Mouse (Mus musculus): ENCODE results near the gene S100a16. TPM values are rescaled to one million over a fixed set of nuclear protein-coding genes. Genes with fewer than 3 reads are reported as not detected.

Gene S100a16
- total and polyA plus RNA-seq, 2 experiments from 2014 or later: 87.0 to 103 TPM

DNA sequence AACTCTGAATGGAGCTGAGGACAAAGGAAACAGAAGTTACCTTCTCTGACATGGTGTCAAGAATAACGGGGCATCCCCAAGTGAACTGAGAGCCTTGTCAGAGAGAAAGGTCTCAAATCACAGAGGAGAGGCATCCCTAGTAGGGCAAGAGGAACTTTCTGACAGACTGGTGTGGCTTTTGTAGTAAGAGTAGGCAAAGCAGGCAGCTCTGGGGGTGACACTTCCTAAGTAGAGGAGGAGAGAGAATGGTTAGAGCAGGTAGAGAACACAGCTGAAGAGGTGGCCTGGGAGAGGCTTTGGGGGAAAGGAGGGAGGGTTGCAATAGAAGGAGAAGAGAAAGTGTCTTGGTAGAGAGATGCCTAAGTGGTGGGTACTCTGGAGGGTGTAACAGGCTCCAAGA lies 1.6 kb upstream of the S100a16 start:
- no peak overlapping the region for H3K4me3 ChIP-seq (ENCODE audit: low read length)
- no peak overlapping the region for H3K4me2 ChIP-seq (ENCODE audit: low read depth, low read length)
- DNase-seq (ENCODE audit: low spot score): no peak
- no peaks in the 10 kb centered on the region for H3K27me3 ChIP-seq (ENCODE audit: insufficient read depth, low read length)
- 65% methylated on average over 1 of the region's 1 CpGs for WGBS
- no peaks in the 10 kb centered on the region for H3K36me3 ChIP-seq (ENCODE audit: insufficient read depth, low read length)
- TF ChIP-seq CTCF (IDR thresholded peaks at IDR 0.05; ENCODE audit: low read depth): no peak
- ATAC-seq: no peak
- H3K9me3 ChIP-seq (ENCODE audit: low read length): no peaks in the 10 kb centered on the region
- H3K27ac ChIP-seq: no peak overlapping the region
- no peak overlapping the region for H3K9ac ChIP-seq (replicated peaks; ENCODE audit: low read length)
- H3K4me1 ChIP-seq (ENCODE audit: insufficient read depth, low read length): no peaks in the 10 kb centered on the region

DNA sequence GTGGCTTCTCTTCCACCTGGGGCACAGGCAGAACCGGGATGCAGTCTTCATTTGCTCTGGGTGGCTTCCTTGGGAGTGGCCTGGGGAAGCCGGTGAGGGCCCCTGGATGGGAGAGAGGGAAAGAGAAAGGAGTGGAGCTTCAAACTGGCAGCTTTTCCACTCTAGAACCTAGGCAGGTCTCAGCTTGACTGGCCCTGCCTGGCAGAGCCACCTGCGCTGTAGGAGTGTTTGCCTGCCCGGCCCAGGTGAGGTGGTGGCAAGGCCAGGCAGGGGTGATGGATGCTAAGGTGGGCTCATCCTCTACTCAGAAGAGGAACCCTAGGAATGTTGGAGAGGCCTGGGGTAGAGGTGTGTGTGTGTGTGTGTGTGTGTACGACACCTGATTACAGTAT lies 847 bp downstream of the S100a16 start:
- TF ChIP-seq CTCF (IDR thresholded peaks at IDR 0.05; ENCODE audit: low read depth): no peak
- H3K27me3 ChIP-seq (ENCODE audit: insufficient read depth, low read length): no peaks in the 10 kb centered on the region
- no peak overlapping the region; the same call in 1 of the 2 replicates for H3K9ac ChIP-seq (replicated peaks; ENCODE audit: low read length)
- WGBS: 70% methylated on average over 5 of the region's 5 CpGs
- no peak for ATAC-seq
- H3K36me3 ChIP-seq (ENCODE audit: insufficient read depth, low read length): no peaks in the 10 kb centered on the region
- peak overlapping the region; percentile 18; the same call in 1 of the 2 replicates for H3K4me3 ChIP-seq (ENCODE audit: low read length)
- H3K4me2 ChIP-seq (ENCODE audit: low read depth, low read length): peak overlapping the region; percentile 38
- DNase-seq (ENCODE audit: low spot score): no peak
- H3K27ac ChIP-seq: peak overlapping the region; percentile 36; the same call in 1 of the 2 replicates
- H3K4me1 ChIP-seq (ENCODE audit: insufficient read depth, low read length): peaks cover 9% of the 10 kb centered on the region; the same call in 1 of the 2 replicates
- H3K9me3 ChIP-seq (ENCODE audit: low read length): no peaks in the 10 kb centered on the region

DNA sequence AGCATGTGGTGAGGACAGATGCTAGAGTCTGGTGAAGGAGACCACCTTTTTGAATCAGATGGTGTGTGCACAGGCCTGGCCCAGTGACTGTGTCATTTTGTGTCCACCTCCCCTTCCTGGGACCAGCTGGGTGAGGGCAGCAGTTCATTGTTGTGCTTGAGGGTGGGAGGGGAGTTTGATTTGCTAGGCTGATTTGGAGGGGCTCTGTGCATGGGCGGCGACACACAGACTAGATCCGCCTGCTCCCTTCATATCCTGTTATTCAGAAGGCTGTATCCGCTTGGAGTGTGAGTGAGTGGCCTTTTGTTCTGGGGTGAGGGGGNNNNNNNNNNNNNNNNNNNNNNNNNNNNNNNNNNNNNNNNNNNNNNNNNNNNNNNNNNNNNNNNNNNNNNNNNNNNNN lies 3.9 kb downstream of the S100a16 start:
- TF ChIP-seq CTCF (IDR thresholded peaks at IDR 0.05; ENCODE audit: low read depth): no peak
- Histone ChIP-seq H3K27me3 (ENCODE audit: insufficient read depth, low read length) (no peaks in the 10 kb centered on the region), H3K36me3 (ENCODE audit: insufficient read depth, low read length) (no peaks in the 10 kb centered on the region), H3K27ac (peak overlapping the region; percentile 41; the same call in 1 of the 2 replicates), H3K9ac (replicated peaks; ENCODE audit: low read length) (no peak overlapping the region), H3K4me2 (ENCODE audit: low read depth, low read length) (no peak overlapping the region), H3K4me1 (ENCODE audit: insufficient read depth, low read length) (peaks cover 9% of the 10 kb centered on the region; the same call in 1 of the 2 replicates), H3K9me3 (ENCODE audit: low read length) (no peaks in the 10 kb centered on the region), H3K4me3 (ENCODE audit: low read length) (no peak overlapping the region)
- 28% methylated on average over 4 of the region's 4 CpGs for WGBS
- peak; percentile 86 for ATAC-seq
- DNase-seq (ENCODE audit: low spot score): peak; percentile 37

DNA sequence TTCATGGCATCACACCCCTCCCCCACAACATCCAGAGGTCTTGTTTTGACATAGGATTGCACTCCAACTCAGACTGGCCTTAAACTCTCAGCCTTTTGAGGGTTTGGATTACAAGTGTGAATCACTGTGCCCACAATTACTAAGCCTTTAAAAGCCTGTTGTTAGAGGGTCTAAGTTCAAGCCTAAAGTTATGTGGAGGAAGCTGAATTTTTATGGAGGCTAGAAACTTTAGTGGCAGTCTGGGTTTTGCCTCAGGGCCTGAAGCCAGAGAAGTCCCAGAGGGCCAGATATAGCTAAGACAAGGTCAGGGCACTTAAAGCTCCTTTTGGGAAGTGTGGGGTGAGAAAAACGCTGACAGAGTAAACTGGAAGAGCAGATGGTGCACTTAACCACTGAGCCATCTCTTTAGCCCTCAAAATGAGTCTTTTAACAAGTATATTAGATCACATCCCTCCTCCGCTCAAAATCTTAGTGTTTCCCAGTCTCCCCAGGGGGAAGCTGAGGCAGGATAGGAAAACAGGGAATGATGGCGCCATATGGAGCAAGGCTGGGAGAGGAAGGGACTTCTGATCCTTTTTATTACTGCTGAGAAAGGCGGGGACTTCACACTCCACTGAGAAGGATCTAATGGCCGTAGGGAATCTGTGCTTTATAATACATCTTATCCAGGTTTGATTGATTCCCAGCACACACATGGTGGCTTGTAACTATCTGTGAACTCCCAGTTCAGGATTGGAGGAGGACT lies 12.8 kb downstream of the S100a16 start:
- ATAC-seq (no peak), DNase-seq (ENCODE audit: low spot score) (no peak)
- H3K36me3 ChIP-seq (ENCODE audit: insufficient read depth, low read length): no peaks in the 10 kb centered on the region
- no peaks in the 10 kb centered on the region for H3K9me3 ChIP-seq (ENCODE audit: low read length)
- no peaks in the 10 kb centered on the region for H3K4me1 ChIP-seq (ENCODE audit: insufficient read depth, low read length)
- no peak overlapping the region for H3K27ac ChIP-seq
- no peak overlapping the region for H3K9ac ChIP-seq (replicated peaks; ENCODE audit: low read length)
- H3K4me2 ChIP-seq (ENCODE audit: low read depth, low read length): no peak overlapping the region
- TF ChIP-seq CTCF (IDR thresholded peaks at IDR 0.05; ENCODE audit: low read depth): no peak
- H3K27me3 ChIP-seq (ENCODE audit: insufficient read depth, low read length): no peaks in the 10 kb centered on the region
- no peak overlapping the region for H3K4me3 ChIP-seq (ENCODE audit: low read length)
- 65% methylated on average over 5 of the region's 5 CpGs for WGBS

DNA sequence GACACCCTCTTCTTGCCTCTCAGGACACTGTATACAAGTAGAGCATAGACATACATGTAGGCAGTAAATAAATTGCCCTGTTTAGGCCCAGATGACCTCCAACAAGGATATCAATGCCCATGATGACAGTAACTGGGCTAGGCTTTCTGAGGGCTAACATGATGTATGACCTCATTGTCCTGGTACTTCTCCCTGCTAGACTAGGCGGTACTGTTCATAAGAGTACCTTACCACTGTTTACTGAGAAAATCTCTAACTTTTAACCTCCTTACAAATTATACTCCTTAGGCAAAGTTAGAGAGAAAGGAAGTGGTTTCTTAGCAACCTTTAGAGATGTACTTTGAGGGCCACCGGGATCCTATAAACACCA lies 13.4 kb downstream of the S100a16 start:
- no peak for ATAC-seq
- no peaks in the 10 kb centered on the region for H3K4me1 ChIP-seq (ENCODE audit: insufficient read depth, low read length)
- no peak overlapping the region for H3K27ac ChIP-seq
- H3K9me3 ChIP-seq (ENCODE audit: low read length): no peaks in the 10 kb centered on the region
- no peak overlapping the region for H3K9ac ChIP-seq (replicated peaks; ENCODE audit: low read length)
- H3K4me2 ChIP-seq (ENCODE audit: low read depth, low read length): no peak overlapping the region
- TF ChIP-seq CTCF (IDR thresholded peaks at IDR 0.05; ENCODE audit: low read depth): no peak
- no peaks in the 10 kb centered on the region for H3K27me3 ChIP-seq (ENCODE audit: insufficient read depth, low read length)
- no peaks in the 10 kb centered on the region for H3K36me3 ChIP-seq (ENCODE audit: insufficient read depth, low read length)
- H3K4me3 ChIP-seq (ENCODE audit: low read length): no peak overlapping the region
- DNase-seq (ENCODE audit: low spot score): no peak
- 96% methylated on average over 2 of the region's 2 CpGs for WGBS

DNA sequence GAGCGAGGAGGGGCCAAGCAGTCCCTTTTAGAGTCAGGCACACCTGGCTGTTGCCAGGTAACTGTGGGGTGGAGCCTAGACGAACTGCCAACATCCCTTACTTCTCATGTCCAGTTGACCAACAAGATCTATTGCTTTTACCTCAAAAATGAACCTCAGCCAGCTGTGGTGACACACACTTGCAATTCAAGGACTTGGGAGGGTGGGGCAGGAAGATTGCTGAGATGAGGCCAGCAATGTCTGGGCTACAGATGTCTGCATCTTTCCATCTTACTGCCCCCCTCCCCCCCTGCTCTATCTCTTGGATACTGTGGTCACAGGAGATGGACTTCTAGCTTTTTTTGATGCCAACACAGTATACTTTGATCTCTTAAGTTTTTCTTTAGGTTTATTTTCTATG lies 15.2 kb downstream of the S100a16 start:
- H3K4me2 ChIP-seq (ENCODE audit: low read depth, low read length): no peak overlapping the region
- H3K27me3 ChIP-seq (ENCODE audit: insufficient read depth, low read length): no peaks in the 10 kb centered on the region
- 87% methylated on average over 2 of the region's 2 CpGs for WGBS
- no peak overlapping the region for H3K4me3 ChIP-seq (ENCODE audit: low read length)
- no peaks in the 10 kb centered on the region for H3K4me1 ChIP-seq (ENCODE audit: insufficient read depth, low read length)
- ATAC-seq (no peak), DNase-seq (ENCODE audit: low spot score) (no peak)
- no peaks in the 10 kb centered on the region for H3K36me3 ChIP-seq (ENCODE audit: insufficient read depth, low read length)
- H3K9me3 ChIP-seq (ENCODE audit: low read length): no peaks in the 10 kb centered on the region
- H3K9ac ChIP-seq (replicated peaks; ENCODE audit: low read length): no peak overlapping the region
- no peak for TF ChIP-seq CTCF (IDR thresholded peaks at IDR 0.05; ENCODE audit: low read depth)
- H3K27ac ChIP-seq: no peak overlapping the region

DNA sequence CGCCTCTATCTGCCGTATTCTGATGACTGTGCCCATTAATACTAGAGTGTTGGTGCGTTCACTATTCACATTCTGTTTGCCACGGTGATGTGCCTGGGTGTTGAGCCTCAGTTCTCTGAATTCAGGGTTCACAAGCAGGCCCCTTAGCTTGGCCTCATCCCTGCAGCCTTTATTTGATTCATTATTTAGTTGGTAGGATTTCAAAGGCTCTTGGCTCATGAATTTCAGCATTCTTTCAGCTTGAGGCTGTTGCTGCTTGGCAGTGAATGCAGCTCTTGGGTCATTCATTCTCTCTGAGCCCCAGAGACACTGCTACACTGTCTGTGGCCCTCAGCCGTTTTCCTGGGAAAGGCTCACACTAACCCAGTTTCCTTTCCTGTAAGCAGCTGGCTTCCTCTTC lies 18.9 kb downstream of the S100a16 start:
- H3K27me3 ChIP-seq (ENCODE audit: insufficient read depth, low read length): no peaks in the 10 kb centered on the region
- H3K4me2 ChIP-seq (ENCODE audit: low read depth, low read length): no peak overlapping the region
- H3K9ac ChIP-seq (replicated peaks; ENCODE audit: low read length): no peak overlapping the region
- H3K27ac ChIP-seq: peak overlapping the region; percentile 62
- no peaks in the 10 kb centered on the region for H3K4me1 ChIP-seq (ENCODE audit: insufficient read depth, low read length)
- no peaks in the 10 kb centered on the region for H3K9me3 ChIP-seq (ENCODE audit: low read length)
- TF ChIP-seq CTCF (IDR thresholded peaks at IDR 0.05; ENCODE audit: low read depth): no peak
- H3K4me3 ChIP-seq (ENCODE audit: low read length): no peak overlapping the region
- ATAC-seq: peak; percentile 93
- 28% methylated on average over 5 of the region's 5 CpGs for WGBS
- H3K36me3 ChIP-seq (ENCODE audit: insufficient read depth, low read length): no peaks in the 10 kb centered on the region
- peak; percentile 77 for DNase-seq (ENCODE audit: low spot score)

Data from hindbrain, postnatal 0 days (tissue).